ENCODE assay signal across 8 mouse cellular contexts in genomic region chr11:70702781-70703180, GRCm38 (mm10). TPM values are rescaled to one million over a fixed set of nuclear protein-coding genes. Genes with fewer than 3 reads are reported as not detected.
DNase-seq lines count a peak whose midpoint lies in the region; ATAC-seq and TF ChIP-seq lines count a peak whose summit lies in the region.

No protein-coding gene starts in this region.

- H3K27ac ChIP-seq in heart, embryonic 10.5 days = peak overlapping the region; percentile 99; the same call in 1 of the 2 replicates
- no peak overlapping the region for H3K27ac ChIP-seq in liver, embryonic 15.5 days (replicated peaks)
- no peak overlapping the region for H3K27ac ChIP-seq in stomach, embryonic 15.5 days

- peaks cover 7% of the 10 kb centered on the region for H3K4me1 ChIP-seq in lung, adult 2 months (ENCODE audit: control insufficient read depth, insufficient read depth, low read length)
- H3K4me1 ChIP-seq in heart, embryonic 10.5 days = peaks cover 37% of the 10 kb centered on the region
- peaks cover 34% of the 10 kb centered on the region for H3K4me1 ChIP-seq in liver, embryonic 15.5 days (replicated peaks)
- H3K4me1 ChIP-seq in stomach, embryonic 15.5 days = peaks cover 19% of the 10 kb centered on the region

- peak; percentile 64 to 67 for DNase-seq in lung, adult 18-20 months
- DNase-seq in lung, adult 2 months = no peak
- DNase-seq in heart, embryonic 10.5 days (ENCODE audit: low spot score) = no peak
- DNase-seq in left cerebral cortex, adult 9 months (ENCODE audit: low spot score in 2 of 2) = no peak
- no peak for DNase-seq in retina, embryonic 14.5 days (ENCODE audit: low spot score)
- no peak for DNase-seq in layer of hippocampus, adult 11-12 months (ENCODE audit: low spot score)

- H3K9ac ChIP-seq in liver, embryonic 15.5 days = no peak overlapping the region
- no peak overlapping the region for H3K9ac ChIP-seq in stomach, embryonic 15.5 days

- no peak for ATAC-seq in liver, embryonic 15.5 days (ENCODE audit: insufficient read depth)
- ATAC-seq in stomach, embryonic 15.5 days (ENCODE audit: insufficient read depth, low FRiP score, low read depth) = no peak

- TF ChIP-seq POLR2A in lung, adult 2 months (IDR thresholded peaks at IDR 0.05; ENCODE audit: borderline replicate concordance, extremely low read depth, low read depth, low read length) = no peak

- H3K9me3 ChIP-seq in heart, embryonic 10.5 days = no peaks in the 10 kb centered on the region
- no peaks in the 10 kb centered on the region for H3K9me3 ChIP-seq in liver, embryonic 15.5 days (replicated peaks)
- no peaks in the 10 kb centered on the region for H3K9me3 ChIP-seq in stomach, embryonic 15.5 days

- peaks cover 54% of the 10 kb centered on the region for H3K36me3 ChIP-seq in heart, embryonic 10.5 days
- H3K36me3 ChIP-seq in liver, embryonic 15.5 days (replicated peaks) = peaks cover 26% of the 10 kb centered on the region
- peaks cover 41% of the 10 kb centered on the region for H3K36me3 ChIP-seq in stomach, embryonic 15.5 days

- no peaks in the 10 kb centered on the region for H3K27me3 ChIP-seq in heart, embryonic 10.5 days (ENCODE audit: insufficient read depth, poor library complexity, severe bottlenecking)
- H3K27me3 ChIP-seq in liver, embryonic 15.5 days = peaks cover 38% of the 10 kb centered on the region
- H3K27me3 ChIP-seq in stomach, embryonic 15.5 days (replicated peaks) = no peaks in the 10 kb centered on the region

- 33% methylated on average over 6 of the region's 6 CpGs for WGBS in lung, adult 2 months
- 43% methylated on average over 6 of the region's 6 CpGs for WGBS in heart, embryonic 10.5 days
- 73% methylated on average over 6 of the region's 6 CpGs for WGBS in liver, embryonic 15.5 days (ENCODE audit: insufficient replicate concordance)
- 70% methylated on average over 6 of the region's 6 CpGs for WGBS in stomach, embryonic 15.5 days

- peak overlapping the region; percentile 95 for H3K4me2 ChIP-seq in liver, embryonic 15.5 days
- peak overlapping the region; percentile 80; the same call in 1 of the 2 replicates for H3K4me2 ChIP-seq in stomach, embryonic 15.5 days

- no peak for TF ChIP-seq CTCF in lung, adult 2 months (IDR thresholded peaks at IDR 0.05; ENCODE audit: insufficient read depth, low read length)

- H3K4me3 ChIP-seq in lung, adult 2 months (replicated peaks; ENCODE audit: extremely low read depth, low read depth, low read length) = no peak overlapping the region
- H3K4me3 ChIP-seq in heart, embryonic 10.5 days = peak overlapping the region; percentile 79
- H3K4me3 ChIP-seq in liver, embryonic 15.5 days (replicated peaks) = no peak overlapping the region
- no peak overlapping the region for H3K4me3 ChIP-seq in stomach, embryonic 15.5 days (replicated peaks)

RNA-seq across cellular contexts. Expression of gene Kif1c, which starts 2.4 kb away (rescaled TPM):
- polyA plus RNA-seq in lung, adult 2 months (2012; rRNA removed) = 78.2 and 103 TPM in 2 replicates
- polyA plus RNA-seq in heart, embryonic 10.5 days (2016; fragmentation: Nextera tagmentation; extraction: Ambion mirVana) = 2.1 and 2.6 TPM in 2 replicates
- 0.79 and 0.85 TPM in 2 replicates for polyA plus RNA-seq in liver, embryonic 15.5 days (2015; fragmentation: Nextera tagmentation; extraction: Ambion mirVana)
- polyA plus RNA-seq in stomach, embryonic 15.5 days (2015; fragmentation: Nextera tagmentation; extraction: Ambion mirVana) = 4.2 and 4.6 TPM in 2 replicates

RNA-seq across cellular contexts. Expression of gene Inca1, which starts 2.8 kb away (rescaled TPM):
- polyA plus RNA-seq in lung, adult 2 months (2012; rRNA removed) = 1.6 and 2.0 TPM in 2 replicates
- 1.6 and 2.4 TPM in 2 replicates for polyA plus RNA-seq in heart, embryonic 10.5 days (2016; fragmentation: Nextera tagmentation; extraction: Ambion mirVana)
- polyA plus RNA-seq in liver, embryonic 15.5 days (2015; fragmentation: Nextera tagmentation; extraction: Ambion mirVana) = 1.3 and 1.6 TPM in 2 replicates
- 1.1 and 1.4 TPM in 2 replicates for polyA plus RNA-seq in stomach, embryonic 15.5 days (2015; fragmentation: Nextera tagmentation; extraction: Ambion mirVana)

RNA-seq across cellular contexts. Expression of gene Camta2, which starts 14.9 kb away (rescaled TPM):
- polyA plus RNA-seq in lung, adult 2 months (2012; rRNA removed) = 33.1 and 35.7 TPM in 2 replicates
- 12.0 and 12.5 TPM in 2 replicates for polyA plus RNA-seq in heart, embryonic 10.5 days (2016; fragmentation: Nextera tagmentation; extraction: Ambion mirVana)
- 3.3 and 3.4 TPM in 2 replicates for polyA plus RNA-seq in liver, embryonic 15.5 days (2015; fragmentation: Nextera tagmentation; extraction: Ambion mirVana)
- 13.0 and 15.5 TPM in 2 replicates for polyA plus RNA-seq in stomach, embryonic 15.5 days (2015; fragmentation: Nextera tagmentation; extraction: Ambion mirVana)

RNA-seq across cellular contexts. Expression of gene Spag7, which starts 33.6 kb away (rescaled TPM):
- polyA plus RNA-seq in lung, adult 2 months (2012; rRNA removed) = 24.7 and 39.0 TPM in 2 replicates
- polyA plus RNA-seq in heart, embryonic 10.5 days (2016; fragmentation: Nextera tagmentation; extraction: Ambion mirVana) = 204 and 209 TPM in 2 replicates
- 55.1 and 59.5 TPM in 2 replicates for polyA plus RNA-seq in liver, embryonic 15.5 days (2015; fragmentation: Nextera tagmentation; extraction: Ambion mirVana)
- 152 and 156 TPM in 2 replicates for polyA plus RNA-seq in stomach, embryonic 15.5 days (2015; fragmentation: Nextera tagmentation; extraction: Ambion mirVana)

RNA-seq across cellular contexts. Expression of gene Eno3, which starts 45.8 kb away (rescaled TPM):
- 19.6 and 97.3 TPM in 2 replicates for polyA plus RNA-seq in lung, adult 2 months (2012; rRNA removed)
- 188 and 256 TPM in 2 replicates for polyA plus RNA-seq in heart, embryonic 10.5 days (2016; fragmentation: Nextera tagmentation; extraction: Ambion mirVana)
- polyA plus RNA-seq in liver, embryonic 15.5 days (2015; fragmentation: Nextera tagmentation; extraction: Ambion mirVana) = 10.8 and 18.2 TPM in 2 replicates
- polyA plus RNA-seq in stomach, embryonic 15.5 days (2015; fragmentation: Nextera tagmentation; extraction: Ambion mirVana) = 13.9 and 16.6 TPM in 2 replicates

Comparison
In these comparisons a context has a peak if more than half of its experiments do, and no peak if none do; other contexts are left out.
1. DNase-seq: peak in lung, adult 18-20 months (2 of 2); none in lung, adult 2 months (single experiment), heart, embryonic 10.5 days (single experiment), left cerebral cortex, adult 9 months (0 of 2), retina, embryonic 14.5 days (single experiment) and layer of hippocampus, adult 11-12 months (single experiment).
2. RNA of gene Kif1c, which starts 2.4 kb away (polyA plus RNA-seq): 78.2 to 103 TPM in lung, adult 2 months; 4.2 to 4.6 TPM in stomach, embryonic 15.5 days, 2.1 to 2.6 TPM in heart, embryonic 10.5 days and 0.79 to 0.85 TPM in liver, embryonic 15.5 days; every median in the first group is over 10 times any median in the second.